Mouse (Mus musculus): ENCODE measurements around the gene Gm42420.

Gene Gm42420

GRCm38 (mm10) chr6:39573791-39574554, 11.6 kb upstream of the Gm42420 start, which contains the start of gene Adck2:
Adck2 (plus strand) TSS chr6:39573873.
- peak; percentile 61 to 74 for DNase-seq (ENCODE audit: low spot score in 2 of 2)

- no peak for DNase-seq (ENCODE audit: low spot score in 2 of 2)
Observed at GRCm38 (mm10) chr6:39574555-39574869, 11.0 kb upstream of the Gm42420 start.

GRCm38 (mm10) chr6:39574951-39575350, 10.6 kb upstream of the Gm42420 start:
- no peak for DNase-seq (ENCODE audit: low spot score in 2 of 2)

- no peak for DNase-seq (ENCODE audit: low spot score in 2 of 2)
Observed at GRCm38 (mm10) chr6:39579552-39579951, 6.0 kb upstream of the Gm42420 start.

GRCm38 (mm10) chr6:39580558-39580957, 5.0 kb upstream of the Gm42420 start:
- DNase-seq (ENCODE audit: low spot score in 2 of 2) = no peak

GRCm38 (mm10) chr6:39581087-39581784, 4.3 kb upstream of the Gm42420 start:
- no peak for DNase-seq (ENCODE audit: low spot score in 2 of 2)

GRCm38 (mm10) chr6:39591481-39591880, 5.9 kb downstream of the Gm42420 start:
- DNase-seq (ENCODE audit: low spot score in 2 of 2) = no peak

GRCm38 (mm10) chr6:39592401-39593214, 7.1 kb downstream of the Gm42420 start, which contains the start of gene Ndufb2:
Ndufb2 (plus strand) TSS chr6:39592574.
- peak; percentile 88 to 91 for DNase-seq (ENCODE audit: low spot score in 2 of 2)

- DNase-seq (ENCODE audit: low spot score in 2 of 2) = no peak
Observed at GRCm38 (mm10) chr6:39600851-39601250, 15.3 kb downstream of the Gm42420 start.

- no peak for DNase-seq (ENCODE audit: low spot score in 2 of 2)
Observed at GRCm38 (mm10) chr6:39601828-39602227, 16.3 kb downstream of the Gm42420 start.

- no peak for DNase-seq (ENCODE audit: low spot score in 2 of 2)
Observed at GRCm38 (mm10) chr6:39604565-39604964, 19.0 kb downstream of the Gm42420 start.

- no peak for DNase-seq (ENCODE audit: low spot score in 2 of 2)
Observed at GRCm38 (mm10) chr6:39606056-39606455, 20.5 kb downstream of the Gm42420 start.

- no peak for DNase-seq (ENCODE audit: low spot score in 2 of 2)
Observed at GRCm38 (mm10) chr6:39606862-39607261, 21.3 kb downstream of the Gm42420 start.

- DNase-seq (ENCODE audit: low spot score in 2 of 2) = no peak
Observed at GRCm38 (mm10) chr6:39607365-39607764, 21.8 kb downstream of the Gm42420 start.

GRCm38 (mm10) chr6:39610207-39610606, 24.7 kb downstream of the Gm42420 start:
- no peak for DNase-seq (ENCODE audit: low spot score in 2 of 2)

GRCm38 (mm10) chr6:39611296-39611695, 25.7 kb downstream of the Gm42420 start:
- DNase-seq (ENCODE audit: low spot score in 2 of 2) = no peak
